Mouse (Mus musculus) midbrain, embryonic 10.5 days (tissue): ENCODE measurements around the gene Izumo1. TPM values are rescaled to one million over a fixed set of nuclear protein-coding genes. Genes with fewer than 3 reads are reported as not detected.

Source experiments
- DNase-seq: peaks from one replicate; pipeline ENCODE4 v3.0.0-alpha.2; 2017; ENCODE audit warnings: low spot score
- H3K27ac ChIP-seq: fragments of 300-500 bp; sonication (generic); replicated peaks from 2 replicates; pipeline ENCODE4 v1.5.1; 2016; ENCODE audit warnings: mild to moderate bottlenecking
- H3K27me3 ChIP-seq: fragments of 300-500 bp; sonication (generic); 2 replicates; pipeline ENCODE4 v1.6.1; 2016; ENCODE audit warnings: low read depth, mild to moderate bottlenecking; ENCODE audit not compliant: poor library complexity, severe bottlenecking
- H3K36me3 ChIP-seq: fragments of 300-500 bp; sonication (generic); 2 replicates; pipeline ENCODE4 v1.6.1; 2016; ENCODE audit warnings: mild to moderate bottlenecking, moderate library complexity
- H3K4me1 ChIP-seq: fragments of 300-500 bp; sonication (generic); 2 replicates; pipeline ENCODE4 v1.6.1; 2016
- H3K4me3 ChIP-seq: fragments of 300-500 bp; sonication (generic); 2 replicates; pipeline ENCODE4 v1.5.1; 2016; ENCODE audit warnings: mild to moderate bottlenecking, moderate library complexity
- H3K9me3 ChIP-seq: fragments of 300-500 bp; sonication (generic); replicated peaks from 2 replicates; pipeline ENCODE4 v1.6.1; 2016; ENCODE audit warnings: mild to moderate bottlenecking
- WGBS: fragments of 180-500 bp; shearing (Covaris S2); methylation state at CpG from one replicate; pipeline ENCODE4 v1.1.7; 2016; 5-methylcytosine and 5-hydroxymethylcytosine counted together
- polyA plus RNA-seq: library from polyadenylated mRNA; unstranded; fragments of >200 nt; fragmentation: Nextera tagmentation; extraction: Ambion mirVana; gene quantifications from 2 replicates; pipeline ENCODE4 v1.2.1, GENCODE M21; 2016

Gene Izumo1
- polyA plus RNA-seq, 1 experiment from 2014 or later = 0.16 TPM

DNA sequence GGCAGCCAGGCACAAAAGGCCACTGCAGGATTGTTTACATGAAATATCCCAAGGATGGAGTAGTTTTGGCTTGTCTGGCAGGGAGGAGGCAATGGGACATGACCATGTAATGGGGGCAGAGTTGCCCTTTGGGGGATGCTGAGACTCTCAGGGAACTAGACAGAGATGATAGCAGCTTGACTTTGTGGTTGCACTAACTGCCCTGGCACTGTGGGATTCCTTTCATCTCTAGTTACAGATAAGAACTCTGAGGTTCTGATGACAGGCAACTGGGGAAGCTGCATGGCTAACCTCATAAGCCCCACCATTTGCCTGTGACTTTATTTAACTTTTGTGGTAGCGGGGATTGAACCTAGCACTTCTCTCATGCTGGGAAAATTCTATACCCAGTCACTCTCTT, 25.5 kb upstream of the Izumo1 start:
- no peak overlapping the region for H3K27ac ChIP-seq
- no peaks in the 10 kb centered on the region for H3K27me3 ChIP-seq
- H3K4me3 ChIP-seq = no peak overlapping the region
- H3K4me1 ChIP-seq = peaks cover 7% of the 10 kb centered on the region
- H3K9me3 ChIP-seq = no peaks in the 10 kb centered on the region
- WGBS = 70% methylated on average over 1 of the region's 1 CpGs
- H3K36me3 ChIP-seq = no peaks in the 10 kb centered on the region
- DNase-seq = no peak

DNA sequence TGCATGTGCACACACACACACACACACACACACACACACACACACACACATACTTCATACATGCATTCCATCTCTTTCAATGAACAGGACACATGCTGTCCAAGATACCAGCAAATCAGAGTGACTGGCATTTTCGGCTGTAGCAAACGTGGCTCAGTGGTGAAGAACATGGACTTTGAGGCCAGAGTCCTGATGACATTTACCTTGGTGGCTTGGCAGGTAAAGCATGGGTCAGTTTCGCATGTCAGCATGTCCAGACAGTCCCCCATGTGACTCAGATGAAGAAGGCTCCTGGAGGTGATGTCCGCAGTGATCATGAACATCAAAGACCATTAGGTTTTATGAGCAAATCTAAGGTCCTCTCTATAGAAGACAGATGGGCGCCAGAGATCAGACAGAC, 24.6 kb upstream of the Izumo1 start:
- Histone ChIP-seq H3K36me3 (no peaks in the 10 kb centered on the region), H3K4me1 (peaks cover 14% of the 10 kb centered on the region), H3K27me3 (no peaks in the 10 kb centered on the region), H3K4me3 (no peak overlapping the region), H3K9me3 (no peaks in the 10 kb centered on the region), H3K27ac (no peak overlapping the region)
- no peak for DNase-seq
- WGBS = 89% methylated on average over 5 of the region's 5 CpGs

DNA sequence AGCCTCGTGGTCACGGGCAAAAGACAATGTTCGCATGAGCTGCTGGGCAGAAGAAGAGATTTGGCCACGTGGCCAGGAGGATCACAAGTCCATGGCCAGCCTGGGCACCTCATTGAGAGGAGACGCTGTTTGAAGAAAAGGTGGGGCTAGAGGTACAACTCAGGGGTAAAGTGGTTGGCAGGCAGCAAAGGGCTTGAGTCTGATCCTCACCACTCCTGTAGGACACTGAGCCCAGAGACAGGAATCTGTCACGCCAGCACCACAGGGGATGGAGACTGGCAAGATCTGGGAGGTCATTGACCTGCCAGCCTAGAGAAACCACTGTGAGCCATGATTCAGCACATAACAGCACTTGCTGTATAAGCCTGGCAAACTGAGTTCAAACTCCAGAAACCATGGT, 24.1 kb upstream of the Izumo1 start:
- Histone ChIP-seq H3K9me3 (no peaks in the 10 kb centered on the region), H3K4me3 (no peak overlapping the region), H3K27me3 (no peaks in the 10 kb centered on the region), H3K36me3 (no peaks in the 10 kb centered on the region), H3K27ac (no peak overlapping the region), H3K4me1 (peaks cover 15% of the 10 kb centered on the region)
- DNase-seq = no peak
- 93% methylated on average over 6 of the region's 6 CpGs for WGBS

DNA sequence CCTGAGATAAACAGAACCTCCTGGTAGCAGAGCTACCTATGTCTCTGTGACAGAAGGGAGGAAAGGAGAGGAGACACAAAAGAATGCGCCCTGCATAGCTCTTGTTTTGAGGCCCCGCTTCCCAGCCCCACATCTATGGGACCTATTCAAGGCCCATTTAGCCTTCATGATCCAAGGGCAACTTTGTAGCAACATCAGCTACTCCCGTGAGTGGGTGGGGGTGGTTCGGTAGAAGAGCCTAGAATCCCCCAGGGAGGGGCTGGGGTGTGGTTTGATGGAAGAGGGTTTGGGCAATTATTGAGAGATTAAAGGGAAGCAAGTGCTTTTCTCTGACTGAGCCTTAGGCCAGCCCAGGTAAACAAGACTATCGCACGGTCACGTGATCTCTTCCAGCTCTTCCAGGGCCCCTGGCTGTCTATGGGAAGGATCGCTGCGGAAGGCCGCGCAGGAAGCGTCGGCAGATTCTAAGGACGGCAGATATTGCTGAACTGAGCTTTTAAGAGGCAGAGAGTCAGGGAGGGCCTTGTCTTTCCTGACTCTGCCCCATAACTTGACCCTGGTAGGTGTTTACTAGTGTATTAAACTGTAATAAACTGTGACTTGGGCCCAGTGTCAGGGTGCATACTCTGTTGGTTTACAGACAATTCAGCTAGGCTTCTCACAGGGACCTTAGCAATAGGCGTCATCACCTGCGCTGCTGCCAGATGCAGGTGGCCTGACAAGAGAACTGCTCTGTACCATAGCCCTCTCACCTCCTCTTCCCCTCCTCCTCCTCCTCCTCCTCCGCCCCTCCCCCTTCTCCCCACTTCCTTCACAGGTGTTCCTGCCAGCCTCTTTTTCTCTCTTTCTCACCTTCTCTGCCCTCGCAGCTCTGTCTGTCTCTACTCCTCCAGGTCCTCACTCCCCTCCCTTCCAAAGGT, 22.4 kb upstream of the Izumo1 start:
- H3K27me3 ChIP-seq = no peaks in the 10 kb centered on the region
- DNase-seq = no peak
- WGBS = 54% methylated on average over 18 of the region's 18 CpGs
- no peak overlapping the region for H3K27ac ChIP-seq
- H3K36me3 ChIP-seq = no peaks in the 10 kb centered on the region
- peaks cover 15% of the 10 kb centered on the region for H3K4me1 ChIP-seq
- no peak overlapping the region for H3K4me3 ChIP-seq
- H3K9me3 ChIP-seq = no peaks in the 10 kb centered on the region

DNA sequence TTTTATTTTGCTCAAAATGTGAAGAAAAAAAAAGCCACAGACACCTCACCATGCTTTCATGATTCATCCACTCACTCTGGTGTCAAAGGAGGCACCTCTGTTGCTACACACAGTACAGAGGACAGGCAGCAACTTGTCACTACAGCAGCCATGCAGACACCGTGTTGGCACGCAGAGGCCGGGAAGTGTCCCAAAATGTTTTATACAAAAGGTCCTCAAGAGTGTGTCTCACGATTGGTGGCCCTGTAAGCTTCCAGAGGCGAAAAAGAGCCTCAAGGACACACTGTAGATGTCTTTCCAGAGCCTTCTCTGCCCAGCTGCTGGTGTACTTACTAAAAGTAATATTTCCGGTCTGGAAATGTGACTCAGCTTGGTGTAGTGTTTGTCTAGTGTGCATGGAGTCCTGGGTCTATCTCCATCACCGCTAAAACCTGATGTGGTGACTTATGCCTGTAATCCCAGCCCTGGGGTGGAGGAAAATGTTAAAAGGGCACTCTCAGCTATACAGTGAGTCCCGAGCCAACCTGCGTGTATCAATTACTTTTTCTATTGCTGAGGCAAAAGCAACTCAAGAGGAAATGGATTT, 15.8 kb upstream of the Izumo1 start:
- WGBS = 87% methylated on average over 9 of the region's 9 CpGs
- Histone ChIP-seq H3K36me3 (no peaks in the 10 kb centered on the region), H3K9me3 (no peaks in the 10 kb centered on the region), H3K4me3 (no peak overlapping the region), H3K27me3 (no peaks in the 10 kb centered on the region), H3K27ac (no peak overlapping the region), H3K4me1 (peaks cover 8% of the 10 kb centered on the region)
- DNase-seq = no peak

DNA sequence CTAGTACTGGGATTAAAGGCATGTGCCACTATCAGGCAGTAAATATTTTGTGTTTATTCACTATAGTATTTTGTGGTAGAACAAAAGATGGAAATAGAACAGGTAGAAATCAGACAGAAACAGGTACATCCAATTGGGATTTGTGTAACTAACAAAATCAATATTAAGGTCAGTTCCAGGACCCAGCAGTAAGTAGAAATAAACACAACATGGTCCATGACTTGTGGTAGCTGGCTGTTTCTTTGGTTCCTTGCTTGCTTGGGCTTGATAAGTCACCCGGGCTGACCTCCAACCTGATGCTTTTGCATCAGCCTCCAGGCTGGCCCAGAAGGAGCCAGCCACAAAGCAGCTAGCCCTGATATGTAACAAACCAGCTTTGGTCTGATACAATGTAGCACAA, 12.1 kb upstream of the Izumo1 start:
- WGBS = 72% methylated on average over 1 of the region's 1 CpGs
- no peak overlapping the region for H3K4me3 ChIP-seq
- H3K4me1 ChIP-seq = no peaks in the 10 kb centered on the region
- peaks cover 5% of the 10 kb centered on the region; the same call in 1 of the 2 replicates for H3K27me3 ChIP-seq
- H3K9me3 ChIP-seq = no peaks in the 10 kb centered on the region
- H3K36me3 ChIP-seq = no peaks in the 10 kb centered on the region
- DNase-seq = no peak
- no peak overlapping the region for H3K27ac ChIP-seq

DNA sequence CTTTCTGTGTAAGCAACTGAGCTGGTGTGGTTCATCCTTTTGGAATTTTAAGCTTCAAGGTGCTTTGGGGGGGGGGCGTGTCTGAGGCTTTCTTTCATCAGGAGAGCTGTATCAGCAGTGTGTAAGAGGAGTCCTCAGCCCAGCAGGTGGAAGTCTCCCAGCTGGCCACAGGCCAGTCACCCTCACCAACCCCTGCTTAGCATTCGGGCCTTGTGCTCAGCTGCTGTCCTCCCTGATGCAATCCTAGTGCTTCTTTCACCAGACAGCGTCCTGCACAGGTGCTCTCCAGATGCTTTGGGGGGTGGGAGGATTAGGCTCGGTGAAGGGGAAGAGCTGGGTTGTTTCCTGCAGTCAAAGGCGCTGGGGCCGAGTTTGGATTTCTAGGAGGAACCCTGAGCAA, 5.3 kb upstream of the Izumo1 start:
- Histone ChIP-seq H3K27me3 (peaks cover 59% of the 10 kb centered on the region), H3K4me1 (peaks cover 12% of the 10 kb centered on the region), H3K27ac (no peak overlapping the region), H3K4me3 (no peak overlapping the region), H3K9me3 (no peaks in the 10 kb centered on the region), H3K36me3 (no peaks in the 10 kb centered on the region)
- DNase-seq = no peak
- 21% methylated on average over 6 of the region's 6 CpGs for WGBS

DNA sequence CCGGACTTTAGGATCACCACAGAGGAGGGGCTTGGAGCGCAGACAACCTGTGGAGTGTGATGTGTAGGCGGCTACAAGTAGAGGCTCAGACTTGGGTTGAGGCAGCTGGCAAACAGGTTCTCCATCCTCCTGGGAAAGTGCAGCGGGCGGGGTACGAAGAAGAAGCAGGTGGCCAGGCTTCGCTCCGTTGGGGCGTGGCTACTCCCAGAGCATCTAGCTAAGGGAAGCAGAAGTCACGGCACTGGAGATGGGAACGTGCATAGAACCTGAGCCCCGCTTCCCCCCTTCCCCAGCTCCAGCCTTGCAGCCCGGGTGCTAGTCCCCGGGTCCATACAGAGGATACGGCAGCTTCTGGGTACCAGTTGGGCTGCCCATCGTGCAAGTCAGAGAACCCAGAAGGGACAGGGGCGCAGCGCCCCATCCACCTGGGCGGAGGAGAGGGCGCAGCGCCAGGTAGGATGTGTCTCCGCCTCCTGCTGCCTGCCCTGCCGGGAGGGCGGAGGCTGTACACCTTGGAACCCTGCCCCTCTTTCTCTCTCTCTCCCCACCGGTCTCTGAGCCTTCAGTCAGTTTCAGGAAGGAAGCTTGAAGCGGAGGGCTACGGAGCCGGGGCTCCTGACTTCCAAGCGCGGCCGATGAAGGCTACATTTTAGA, 4.4 kb upstream of the Izumo1 start, which contains the start of gene Fut1:
Gene Fut1, plus strand, starts transcription at position 248 of the 654 bp plus-strand sequence.
- DNase-seq = no peak
- WGBS = 6% methylated on average over 31 of the region's 31 CpGs
- Histone ChIP-seq H3K36me3 (no peaks in the 10 kb centered on the region), H3K4me1 (peaks cover 12% of the 10 kb centered on the region), H3K27me3 (peaks cover 59% of the 10 kb centered on the region), H3K27ac (no peak within 1 kb of the TSS), H3K4me3 (peak within 1 kb of the TSS; percentile 12; the same call in 1 of the 2 replicates), H3K9me3 (no peaks in the 10 kb centered on the region)

DNA sequence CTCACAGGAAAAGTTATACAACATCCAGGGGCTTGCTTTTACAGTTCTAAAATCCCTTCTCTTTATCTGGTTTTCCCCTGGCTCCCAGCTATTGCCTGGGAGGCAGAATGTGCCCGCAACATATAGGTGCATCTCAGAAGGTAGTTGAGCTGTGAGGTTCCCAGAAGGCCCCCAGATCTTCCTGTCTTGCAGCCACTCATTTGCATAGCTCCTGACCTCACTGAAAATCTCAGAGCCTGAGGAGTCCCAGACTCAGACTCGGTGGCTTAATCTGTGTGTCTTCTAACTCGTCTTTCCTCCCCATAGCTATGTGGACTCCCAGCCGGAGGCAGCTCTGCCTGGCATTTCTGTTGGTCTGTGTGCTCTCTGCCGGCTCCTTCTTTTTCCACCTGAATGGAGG, 3.3 kb upstream of the Izumo1 start:
- Histone ChIP-seq H3K27me3 (peaks cover 59% of the 10 kb centered on the region), H3K4me1 (peaks cover 12% of the 10 kb centered on the region), H3K27ac (no peak overlapping the region), H3K9me3 (no peaks in the 10 kb centered on the region), H3K36me3 (no peaks in the 10 kb centered on the region), H3K4me3 (no peak overlapping the region)
- 72% methylated on average over 5 of the region's 5 CpGs for WGBS
- no peak for DNase-seq

GRCm38 (mm10) chr7:45619592-45619991, 2.0 kb upstream of the Izumo1 start:
- Histone ChIP-seq H3K4me3 (no peak overlapping the region), H3K27me3 (peaks cover 55% of the 10 kb centered on the region)
- WGBS = 92% methylated on average over 5 of the region's 5 CpGs

GRCm38 (mm10) chr7:45623507-45623906, 1.9 kb downstream of the Izumo1 start:
- Histone ChIP-seq H3K9me3 (no peaks in the 10 kb centered on the region), H3K4me3 (no peak overlapping the region), H3K36me3 (no peaks in the 10 kb centered on the region), H3K27me3 (peaks cover 54% of the 10 kb centered on the region), H3K4me1 (peaks cover 4% of the 10 kb centered on the region), H3K27ac (no peak overlapping the region)
- WGBS = 93% methylated on average over 11 of the region's 11 CpGs
- DNase-seq = no peak

More at GRCm38 (mm10) chr7:45619592-45619991, 2.0 kb upstream of the Izumo1 start:
- Histone ChIP-seq H3K36me3 (no peaks in the 10 kb centered on the region), H3K9me3 (no peaks in the 10 kb centered on the region), H3K4me1 (peaks cover 12% of the 10 kb centered on the region), H3K27ac (no peak overlapping the region)
- DNase-seq = no peak

GRCm38 (mm10) chr7:45624718-45625117, 3.1 kb downstream of the Izumo1 start:
- Histone ChIP-seq H3K27me3 (peaks cover 52% of the 10 kb centered on the region), H3K36me3 (no peaks in the 10 kb centered on the region), H3K4me3 (no peak overlapping the region), H3K4me1 (peaks cover 10% of the 10 kb centered on the region), H3K27ac (no peak overlapping the region), H3K9me3 (no peaks in the 10 kb centered on the region)
- 86% methylated on average over 3 of the region's 3 CpGs for WGBS
- no peak for DNase-seq

DNA sequence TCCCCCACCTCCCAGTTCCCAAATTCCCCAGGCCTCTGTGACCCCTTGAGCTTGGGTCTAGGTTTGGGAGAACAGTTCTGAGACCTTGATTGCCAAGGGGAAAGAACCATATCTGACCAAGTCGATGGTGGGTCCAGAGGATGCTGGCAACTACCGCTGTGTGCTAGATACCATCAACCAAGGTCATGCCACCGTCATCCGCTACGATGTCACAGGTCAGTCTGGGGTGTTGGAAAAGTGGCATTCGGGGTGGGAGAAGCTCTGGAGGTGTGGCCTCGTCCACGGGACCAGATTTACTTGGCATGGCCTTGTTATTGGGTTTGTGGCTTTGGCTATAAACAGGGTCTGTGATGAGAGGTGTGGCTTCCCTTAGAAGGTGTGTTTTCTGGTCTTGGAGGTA, 3.9 kb downstream of the Izumo1 start:
- WGBS = 90% methylated on average over 8 of the region's 8 CpGs
- DNase-seq = no peak
- H3K27ac ChIP-seq = no peak overlapping the region
- peaks cover 58% of the 10 kb centered on the region for H3K27me3 ChIP-seq
- H3K4me3 ChIP-seq = no peak overlapping the region
- H3K9me3 ChIP-seq = no peaks in the 10 kb centered on the region
- peaks cover 10% of the 10 kb centered on the region for H3K4me1 ChIP-seq
- no peaks in the 10 kb centered on the region for H3K36me3 ChIP-seq
